Mouse (Mus musculus): ENCODE data around the gene Tpd52l2. TPM values are rescaled to one million over a fixed set of nuclear protein-coding genes. Genes with fewer than 3 reads are reported as not detected.

Gene Tpd52l2
- total RNA-seq, 2 experiments from 2014 or later: 75.7 to 87.8 TPM

- DNase-seq (ENCODE audit: low spot score in 2 of 2): no peak
Observed at GRCm38 (mm10) chr2:181529076-181529475, 32.1 kb downstream of the Tpd52l2 start.

GRCm38 (mm10) chr2:181532589-181532988 lies 35.6 kb downstream of the Tpd52l2 start:
- DNase-seq (ENCODE audit: low spot score in 2 of 2): no peak

GRCm38 (mm10) chr2:181536410-181536809 lies 39.5 kb downstream of the Tpd52l2 start:
- DNase-seq (ENCODE audit: low spot score in 2 of 2): no peak

GRCm38 (mm10) chr2:181537444-181538047 lies 40.6 kb downstream of the Tpd52l2 start:
- DNase-seq (ENCODE audit: low spot score in 2 of 2): peak; percentile 34 to 35

- DNase-seq (ENCODE audit: low spot score in 2 of 2): no peak
Observed at GRCm38 (mm10) chr2:181541761-181542380, 44.9 kb downstream of the Tpd52l2 start.

GRCm38 (mm10) chr2:181546142-181546541 lies 49.2 kb downstream of the Tpd52l2 start:
- DNase-seq (ENCODE audit: low spot score in 2 of 2): no peak

- no peak for DNase-seq (ENCODE audit: low spot score in 2 of 2)
Observed at GRCm38 (mm10) chr2:181548227-181548626, 51.3 kb downstream of the Tpd52l2 start.

- no peak for DNase-seq (ENCODE audit: low spot score in 2 of 2)
Observed at GRCm38 (mm10) chr2:181548682-181549081, 51.7 kb downstream of the Tpd52l2 start.

- DNase-seq (ENCODE audit: low spot score in 2 of 2): no peak
Observed at GRCm38 (mm10) chr2:181550233-181550632, 53.3 kb downstream of the Tpd52l2 start.

GRCm38 (mm10) chr2:181553772-181554171 lies 56.8 kb downstream of the Tpd52l2 start:
- DNase-seq (ENCODE audit: low spot score in 2 of 2): no peak

- no peak for DNase-seq (ENCODE audit: low spot score in 2 of 2)
Observed at GRCm38 (mm10) chr2:181567338-181567737, 70.4 kb downstream of the Tpd52l2 start.

Other genes with a start within 250 kb of the Tpd52l2 start
- 10 to 100 TPM; 17.5 to 18.6 TPM for gene Gmeb2, start 209.1 kb upstream of the Tpd52l2 start, total RNA-seq (2021)
- 1,000 to 10,000 TPM in 1 of 2 experiments, 100 to 1,000 TPM in 1; 968 to 1,016 TPM for gene Stmn3, start 182.6 kb upstream of the Tpd52l2 start, total RNA-seq (2021)
- gene Rtel1, start 177.4 kb upstream of the Tpd52l2 start, total RNA-seq (2021): 10 to 100 TPM; 39.5 to 46.1 TPM
- gene Zgpat, start 132.2 kb upstream of the Tpd52l2 start, total RNA-seq (2021): 10 to 100 TPM; 64.3 to 74.5 TPM
- gene Arfrp1, start 131.7 kb upstream of the Tpd52l2 start, total RNA-seq (2021): 10 to 100 TPM; 35.4 to 40.8 TPM
- gene Lime1, start 117.1 kb upstream of the Tpd52l2 start, total RNA-seq (2021): 10 to 100 TPM; 30.3 to 32.0 TPM
- gene Zbtb46, start 37.7 kb upstream of the Tpd52l2 start, total RNA-seq (2021): 10 to 100 TPM; 14.7 to 17.5 TPM
- not detected for gene Abhd16b, start 3.9 kb upstream of the Tpd52l2 start, total RNA-seq (2021)
- gene Dnajc5, start 23.3 kb downstream of the Tpd52l2 start, total RNA-seq (2021): 100 to 1,000 TPM; 253 to 296 TPM
- 10 to 100 TPM; 40.4 to 44.3 TPM for gene Uckl1, start 87.8 kb downstream of the Tpd52l2 start, total RNA-seq (2021)
- gene Prpf6, start 94.7 kb downstream of the Tpd52l2 start, total RNA-seq (2021): 10 to 100 TPM; 52.8 to 53.2 TPM
- 100 to 1,000 TPM; 134 to 158 TPM for gene Zfp512b, start 95.7 kb downstream of the Tpd52l2 start, total RNA-seq (2021)
- 10 to 100 TPM; 20.9 to 21.7 TPM for gene Samd10, start 102.1 kb downstream of the Tpd52l2 start, total RNA-seq (2021)
- not detected for gene Gm29797, start 159.9 kb downstream of the Tpd52l2 start, total RNA-seq (2021)
- gene Sox18, start 174.5 kb downstream of the Tpd52l2 start, total RNA-seq (2021): 10 to 100 TPM; 18.1 to 20.2 TPM
- 10 to 100 TPM; 49.9 to 58.4 TPM for gene Tcea2, start 183.2 kb downstream of the Tpd52l2 start, total RNA-seq (2021)
- 10 to 100 TPM; 55.1 to 59.7 TPM for gene Rgs19, start 196.8 kb downstream of the Tpd52l2 start, total RNA-seq (2021)
- not detected for gene Lkaaear1, start 201.3 kb downstream of the Tpd52l2 start, total RNA-seq (2021)
- gene Oprl1, start 217.9 kb downstream of the Tpd52l2 start, total RNA-seq (2021): 10 to 100 TPM; 52.9 to 62.8 TPM